Mouse (Mus musculus) midbrain, embryonic 13.5 days (tissue): ENCODE data around the gene Hs1bp3. TPM values are rescaled to one million over a fixed set of nuclear protein-coding genes. Genes with fewer than 3 reads are reported as not detected.

Experiments used
- ATAC-seq: fragments of 200-750 bp; cut with Nextera tagmentation; 2 replicates; pipeline ENCODE4 v1.8.0; 2017; ENCODE audit warnings: mild to moderate bottlenecking, moderate TSS enrichment, moderate library complexity
- H3K27ac ChIP-seq: fragments of 300-500 bp; sonication (generic); 2 replicates; pipeline ENCODE4 v1.5.1; 2015; ENCODE audit warnings: inconsistent platforms, mild to moderate bottlenecking, moderate library complexity
- H3K27me3 ChIP-seq: fragments of 300-500 bp; sonication (generic); 2 replicates; pipeline ENCODE4 v1.6.1; 2015; ENCODE audit warnings: mild to moderate bottlenecking, inconsistent platforms
- H3K36me3 ChIP-seq: fragments of 300-500 bp; sonication (generic); 2 replicates; pipeline ENCODE4 v1.6.1; 2015; ENCODE audit warnings: mild to moderate bottlenecking, inconsistent platforms
- H3K4me1 ChIP-seq: fragments of 300-500 bp; sonication (generic); replicated peaks from 2 replicates; pipeline ENCODE4 v1.6.1; 2015; ENCODE audit warnings: inconsistent platforms
- H3K4me2 ChIP-seq: fragments of 300-500 bp; sonication (generic); replicated peaks from 2 replicates; pipeline ENCODE4 v1.6.1; 2015; ENCODE audit warnings: moderate library complexity, mild to moderate bottlenecking, inconsistent platforms
- H3K4me3 ChIP-seq: fragments of 300-500 bp; sonication (generic); replicated peaks from 2 replicates; pipeline ENCODE4 v1.5.1; 2015; ENCODE audit warnings: mild to moderate bottlenecking, inconsistent platforms
- H3K9ac ChIP-seq: fragments of 300-500 bp; sonication (generic); replicated peaks from 2 replicates; pipeline ENCODE4 v1.6.1; 2015; ENCODE audit warnings: mild to moderate bottlenecking, inconsistent platforms
- H3K9me3 ChIP-seq: fragments of 300-500 bp; sonication (generic); 2 replicates; pipeline ENCODE4 v1.6.1; 2016; ENCODE audit warnings: mild to moderate bottlenecking, inconsistent platforms
- WGBS: fragments of 180-500 bp; shearing (Covaris S2); methylation state at CpG from one replicate; pipeline ENCODE4 v1.1.7; 2015; 5-methylcytosine and 5-hydroxymethylcytosine counted together
- polyA plus RNA-seq: library from polyadenylated mRNA; unstranded; fragments of >200 nt; fragmentation: Nextera tagmentation; extraction: Ambion mirVana; gene quantifications from 2 replicates; pipeline ENCODE4 v1.2.1, GENCODE M21; 2015

The Hs1bp3 gene
- polyA plus RNA-seq, 1 experiment from 2014 or later = 9.0 TPM

DNA sequence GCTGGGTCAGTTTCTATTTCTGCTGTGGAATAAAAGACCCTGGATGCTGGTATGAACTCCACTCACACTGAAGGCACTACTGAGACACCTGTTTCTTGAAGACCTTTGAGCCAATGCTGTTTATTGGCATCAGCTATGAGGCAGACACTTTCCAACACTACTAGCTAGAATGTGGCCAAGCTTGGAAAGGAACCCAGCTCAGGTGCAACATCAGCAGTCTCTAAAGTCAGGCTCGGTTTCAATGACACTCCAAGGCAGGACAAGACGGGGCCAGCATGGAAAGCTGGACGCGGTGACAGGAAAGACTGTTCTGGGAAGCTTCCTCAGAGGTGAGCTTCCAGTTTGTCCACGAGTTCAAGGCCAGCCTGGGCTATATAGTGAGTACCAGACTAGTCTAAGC, 80.0 kb downstream of the Hs1bp3 start:
- WGBS = 90% methylated on average over 5 of the region's 5 CpGs
- no peaks in the 10 kb centered on the region for H3K36me3 ChIP-seq
- no peak for ATAC-seq

More for the DNA sequence above, 80.0 kb downstream of the Hs1bp3 start:
- H3K9ac ChIP-seq = no peak overlapping the region
- no peaks in the 10 kb centered on the region for H3K4me1 ChIP-seq
- H3K9me3 ChIP-seq = no peaks in the 10 kb centered on the region
- no peak overlapping the region for H3K27ac ChIP-seq
- H3K4me3 ChIP-seq = no peak overlapping the region
- H3K4me2 ChIP-seq = no peak overlapping the region
- H3K27me3 ChIP-seq = no peaks in the 10 kb centered on the region

Other genes starting within 250 kb of the Hs1bp3 start
- 63.2 and 88.9 TPM in 2 replicates for gene Ldah, start 105.3 kb upstream of the Hs1bp3 start, polyA plus RNA-seq
- gene Gdf7, start 11.5 kb upstream of the Hs1bp3 start, polyA plus RNA-seq = 0.43 and 0.58 TPM in 2 replicates
- gene Rhob, start 186.6 kb downstream of the Hs1bp3 start, polyA plus RNA-seq = 55.1 and 67.8 TPM in 2 replicates